Mouse (Mus musculus) left cerebral cortex, adult 2 months (tissue): ENCODE data around the gene Dapk1. TPM values are rescaled to one million over a fixed set of nuclear protein-coding genes. Genes with fewer than 3 reads are reported as not detected.

Source experiments
- DNase-seq, 2 experiments: peaks; one replicate each; pipeline ENCODE4 v3.0.0; 2021 to 2022; ENCODE audit warnings: low spot score in 2 of 2, mixed read lengths in 1 of 2; ENCODE audit errors: extremely low spot score in 1 of 2
- H3K27ac ChIP-seq: fragments of 200-600 bp; 2 replicates; pipeline ENCODE4 v1.8.1; 2022
- H3K4me3 ChIP-seq: fragments of 200-600 bp; 2 replicates; pipeline ENCODE4 v1.8.1; 2022
- CTCF ChIP-seq: fragments of 200-600 bp; IDR thresholded peaks from 2 replicates; pipeline ENCODE4 v1.8.1; 2022; ENCODE audit warnings: antibody characterized with exemption, mild to moderate bottlenecking, moderate library complexity
- intact Hi-C: fragments of 180-260 bp; cut with DNase I; formaldehyde crosslinking; loops from one replicate; pipeline ENCODE4 v1.15.1; 2025
- total RNA-seq, 2 experiments: library from RNA; stranded (reverse); gene quantifications; 2 replicates each; pipeline ENCODE4 v1.2.3; 2021

The Dapk1 gene
- total RNA-seq, 2 experiments from 2014 or later: 101 to 105 TPM

GRCm38 (mm10) chr13:60802749-60803148 lies 201.0 kb downstream of the Dapk1 start, which contains the start of gene Ctsll3:
Ctsll3 (minus strand) TSS chr13:60802849.
- intact Hi-C loops: no loop called here
- Histone ChIP-seq H3K27ac (no peak within 1 kb of the TSS), H3K4me3 (no peak within 1 kb of the TSS)
- no peak for DNase-seq
- no peak for TF ChIP-seq CTCF

GRCm38 (mm10) chr13:60809690-60810089 lies 207.9 kb downstream of the Dapk1 start:
- TF ChIP-seq CTCF: no peak
- DNase-seq: no peak
- Histone ChIP-seq H3K4me3 (no peak overlapping the region), H3K27ac (no peak overlapping the region)
- intact Hi-C loops: no loop called here

DNA sequence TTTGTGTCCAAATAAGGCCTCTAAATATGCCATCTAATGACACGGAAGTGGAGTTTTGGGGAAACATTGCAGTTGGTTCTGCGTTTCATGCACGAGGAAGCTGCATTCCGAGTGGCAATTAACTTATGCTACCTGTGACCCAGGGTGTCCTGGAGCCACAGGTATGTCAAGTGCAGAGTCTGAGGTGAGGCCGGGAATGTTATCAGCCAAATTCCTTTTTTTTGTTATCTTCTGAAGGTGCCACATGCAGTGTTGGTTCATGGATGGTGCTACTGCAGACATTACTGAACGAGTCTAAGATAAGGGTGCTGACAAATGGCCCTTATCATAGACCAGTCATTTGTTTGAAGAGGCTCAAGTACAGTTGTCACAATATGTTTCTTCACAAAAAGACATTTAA lies 211.0 kb downstream of the Dapk1 start:
- no peak overlapping the region for H3K27ac ChIP-seq
- no peak overlapping the region for H3K4me3 ChIP-seq
- intact Hi-C loops: no loop called here
- TF ChIP-seq CTCF: no peak
- no peak for DNase-seq

Other genes with a start within 250 kb of the Dapk1 start
- not detected for gene BC051665, start 184.4 kb downstream of the Dapk1 start, total RNA-seq
- not detected for gene Ctsll3, start 200.9 kb downstream of the Dapk1 start, total RNA-seq